Mouse (Mus musculus): ENCODE measurements at regions not wholly inside any gene's neighbourhood (a gene's known extent, or its start where the extent isn't known, plus 50 kb on each side); places are given as distances from the start of the nearest gene placed in this dataset.

DNA sequence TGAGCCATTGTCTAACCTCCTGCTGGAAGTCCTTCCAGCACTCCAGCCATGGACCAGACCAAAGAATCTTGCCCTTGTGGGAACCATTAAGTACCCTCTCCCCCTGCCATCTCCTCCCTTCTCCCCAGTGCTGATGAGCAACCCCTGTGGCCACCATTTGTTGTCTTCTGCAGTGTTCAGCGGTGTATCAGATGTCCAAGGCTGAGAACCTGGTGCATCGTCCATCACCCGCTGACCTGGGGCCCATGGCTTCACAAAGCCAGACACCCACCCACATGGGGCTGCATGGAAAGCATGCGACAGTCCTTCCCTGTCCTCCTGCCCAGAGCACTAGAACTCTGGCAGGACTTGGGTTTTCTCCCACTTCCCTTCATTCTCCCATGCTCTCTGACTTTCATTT lies 1596.7 kb downstream of the D3Ertd751e start:
- in situ Hi-C loops (cut with MboI, MseI) = no loop called here

DNA sequence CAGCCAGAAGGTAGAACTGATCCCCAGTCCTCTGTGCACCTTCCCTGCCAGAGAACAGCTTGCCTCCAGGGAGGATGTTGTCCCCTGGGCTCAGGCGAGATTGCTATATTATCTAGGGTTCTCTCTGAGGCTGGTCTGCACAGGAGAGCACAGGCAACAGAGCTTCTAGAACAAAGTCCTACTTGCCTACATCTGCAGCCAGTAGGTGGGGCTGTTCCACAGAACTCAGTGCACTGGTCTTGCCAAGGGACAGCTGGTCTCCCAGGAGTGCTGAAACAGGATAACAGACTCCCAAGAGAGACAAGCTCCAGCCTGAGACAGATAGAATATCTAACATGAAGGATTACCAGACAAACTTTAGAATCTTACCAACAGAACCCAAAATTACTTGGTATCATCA lies 1600.5 kb downstream of the D3Ertd751e start:
- in situ Hi-C loops (cut with MboI, MseI) = no loop called here

DNA sequence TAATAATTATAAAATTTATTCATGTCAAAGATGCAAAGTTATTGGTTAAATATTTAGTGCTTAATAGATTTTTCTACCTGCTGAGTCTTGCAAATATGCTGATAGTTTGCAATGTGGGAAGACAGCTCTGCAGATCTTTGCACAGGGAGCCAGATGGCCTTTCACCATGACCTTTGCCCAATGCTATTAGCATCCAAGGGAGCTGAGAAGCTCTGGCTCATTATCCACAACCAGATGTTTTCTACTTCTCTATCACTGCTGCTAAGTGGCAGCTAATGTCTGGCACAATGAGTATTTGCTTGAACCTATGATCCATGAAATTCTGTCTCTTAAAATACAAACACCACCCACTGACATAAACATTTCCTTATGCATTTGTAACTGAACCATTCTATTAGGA lies 1610.4 kb downstream of the D3Ertd751e start:
- in situ Hi-C loops (cut with MboI, MseI) = no loop called here

DNA sequence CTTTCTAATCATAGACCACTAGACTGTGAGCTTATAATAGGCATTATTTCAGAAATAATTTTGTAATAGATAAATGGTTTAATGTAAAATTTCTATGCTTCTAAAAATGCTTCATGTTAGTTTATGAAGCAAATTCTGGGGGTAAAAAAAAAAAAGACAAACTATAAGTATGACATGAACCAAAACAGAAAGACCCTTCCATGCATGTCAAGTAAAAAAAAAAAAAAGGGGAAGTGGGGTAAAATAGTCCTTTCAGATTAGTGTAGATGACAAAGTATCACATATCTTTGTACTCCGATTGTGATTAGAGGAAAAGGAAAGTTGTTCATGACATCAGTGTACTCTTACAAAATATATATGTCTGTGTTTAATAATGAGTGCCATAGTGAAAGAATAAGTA lies 1616.1 kb downstream of the D3Ertd751e start:
- in situ Hi-C loops (cut with MboI, MseI) = no loop called here

DNA sequence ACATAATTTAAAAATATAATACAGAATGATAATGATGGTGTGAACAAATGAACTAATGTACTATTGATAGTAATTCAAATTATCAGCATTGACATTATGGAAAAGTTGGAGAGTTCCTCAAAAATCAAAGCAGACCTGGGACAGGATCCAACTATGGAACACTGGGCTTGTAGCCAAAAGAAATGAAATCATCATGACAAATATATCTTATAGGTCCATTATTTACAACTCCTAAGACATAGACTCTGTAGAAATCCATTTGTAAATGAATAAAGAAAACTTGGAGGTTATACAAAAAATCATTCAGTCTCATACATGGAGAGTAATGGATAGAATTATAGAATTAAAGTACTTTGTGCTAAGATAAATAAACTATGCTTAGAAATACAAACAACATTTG lies 1657.5 kb downstream of the D3Ertd751e start:
- in situ Hi-C loops (cut with MboI, MseI) = loop anchor here in 1 of 2 experiments (10.0 kb wide), 1 partner anchor 125 kb away; no protein-coding TSS in a partner anchor

DNA sequence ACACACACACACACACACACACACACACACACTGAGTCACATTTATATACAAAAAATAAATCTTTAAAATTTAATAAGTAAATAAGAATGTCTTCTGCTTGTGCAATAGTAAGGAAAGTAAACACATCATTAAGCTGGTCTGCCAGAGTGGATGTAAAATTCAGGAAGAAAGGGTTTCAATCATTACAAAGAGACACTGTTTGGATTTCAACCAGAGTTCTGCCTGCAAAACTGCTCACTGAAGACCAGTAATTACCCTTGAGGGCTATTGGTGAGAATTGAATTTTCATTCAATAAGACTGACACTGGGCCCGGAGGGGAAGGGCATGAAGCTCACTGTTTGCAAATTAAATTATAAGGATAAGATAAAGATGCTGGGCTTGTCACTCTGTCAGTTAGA lies 1682.5 kb downstream of the D3Ertd751e start:
- in situ Hi-C loops (cut with MboI, MseI) = no loop called here

DNA sequence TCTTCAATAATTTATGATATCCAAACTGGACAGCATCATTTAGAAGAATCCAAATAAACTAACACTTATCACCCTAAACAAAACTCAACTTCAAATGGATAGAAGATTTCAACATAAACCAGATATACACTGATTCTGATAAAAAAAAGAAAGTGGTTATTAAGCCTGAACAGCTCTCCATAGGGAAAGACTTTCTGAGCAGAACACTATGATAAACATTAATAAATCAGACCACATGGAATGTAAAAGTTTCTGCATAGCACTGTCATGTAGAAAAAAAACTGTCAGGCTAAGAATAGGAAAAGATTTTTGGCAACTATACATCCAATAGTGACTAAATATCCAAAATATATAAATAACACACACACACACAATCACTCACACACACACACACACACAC lies 1684.3 kb downstream of the D3Ertd751e start:
- in situ Hi-C loops (cut with MboI, MseI) = no loop called here

DNA sequence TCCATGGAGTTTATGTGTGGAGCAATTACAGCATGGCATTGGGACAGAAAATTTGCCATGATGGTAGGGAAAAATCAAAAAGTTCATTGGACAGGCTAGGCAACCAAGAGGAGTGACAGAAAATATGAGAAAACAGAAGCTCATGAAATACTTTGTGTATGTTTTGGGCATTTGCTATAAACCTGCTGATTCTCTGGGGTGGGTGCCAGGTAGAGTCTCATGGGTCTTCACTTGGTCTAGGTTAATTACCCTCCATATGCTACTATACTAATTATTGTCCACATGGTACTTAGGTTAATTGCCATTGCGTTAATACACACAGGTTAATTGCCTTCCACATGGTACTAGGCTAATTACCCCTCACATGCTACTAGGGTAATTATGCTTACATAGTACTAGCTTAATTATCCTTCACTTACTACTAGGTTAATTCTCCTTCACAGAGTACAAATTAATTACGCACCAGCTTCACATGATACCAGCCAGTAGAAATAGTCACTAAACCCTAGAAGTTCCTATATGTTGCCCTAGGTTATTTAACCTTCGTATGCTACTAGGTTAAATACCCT lies 1719.2 kb downstream of the D3Ertd751e start:
- in situ Hi-C loops (cut with MboI, MseI) = no loop called here
